Mouse (Mus musculus): ENCODE data around the gene Gm7534. TPM values are rescaled to one million over a fixed set of nuclear protein-coding genes. Genes with fewer than 3 reads are reported as not detected.

The Gm7534 gene
- total and polyA plus RNA-seq, 3 experiments: not detected

GRCm38 (mm10) chr4:134186268-134186667 is 16.5 kb downstream of the Gm7534 start:
- no peak for DNase-seq (ENCODE audit: low read depth, low spot score)
- Histone ChIP-seq H3K9me3 (replicated peaks; ENCODE audit: insufficient read depth, low read length) (no peaks in the 10 kb centered on the region), H3K9ac (ENCODE audit: control insufficient read depth, low read depth, low read length, poor library complexity, severe bottlenecking) (peak overlapping the region; percentile 90), H3K27ac (ENCODE audit: control insufficient read depth, low read depth, low read length) (no peak overlapping the region), H3K4me1 (ENCODE audit: control insufficient read depth in 1 of 2, insufficient read depth in 2 of 2, low read length in 2 of 2) (peaks cover 3 to 17% of the 10 kb centered on the region in 2 experiments), H3K79me2 (ENCODE audit: control insufficient read depth, insufficient read depth, low read length, poor library complexity) (peaks cover 37% of the 10 kb centered on the region), H3K27me3 (ENCODE audit: control insufficient read depth in 1 of 2, insufficient read depth in 2 of 2, low read length in 2 of 2) (no peaks in the 10 kb centered on the region), H3K36me3 (ENCODE audit: control insufficient read depth in 1 of 2, insufficient read depth in 2 of 2, low read length in 2 of 2) (peaks cover 0 to 15% of the 10 kb centered on the region in 2 experiments; a peak in 3 of 4 replicates), H3K4me3 (ENCODE audit: control insufficient read depth in 1 of 2, insufficient read depth in 1 of 2, low read depth in 2 of 2, low read length in 2 of 2) (peak overlapping the region; percentile 72 to 83)
- no peak for TF ChIP-seq E2F4 (IDR thresholded peaks at IDR 0.05; ENCODE audit: borderline replicate concordance, low read depth, low read length)
- no peak for TF ChIP-seq ETS1 (IDR thresholded peaks at IDR 0.05; ENCODE audit: low read depth, low read length)
- no peak for TF ChIP-seq TBP (IDR thresholded peaks at IDR 0.05; ENCODE audit: low read depth, low read length)
- TF ChIP-seq MXI1 (IDR thresholded peaks at IDR 0.05; ENCODE audit: low read depth, low read length): no peak
- TF ChIP-seq NELFE (IDR thresholded peaks at IDR 0.05; ENCODE audit: low read depth, low read length): no peak
- no peak for TF ChIP-seq MAFK (IDR thresholded peaks at IDR 0.05; ENCODE audit: borderline replicate concordance, low read depth, low read length)
- TF ChIP-seq CTCF (IDR thresholded peaks at IDR 0.05 in 2 of 3, conservative IDR thresholded peaks at IDR 0.05 in 1 of 3; ENCODE audit: control insufficient read depth in 1 of 3, insufficient read depth in 1 of 3, low read depth in 2 of 3, low read length in 3 of 3, poor library complexity in 1 of 3, severe bottlenecking in 1 of 3): no peak
- no peak for TF ChIP-seq ZMIZ1 (IDR thresholded peaks at IDR 0.05; ENCODE audit: low read depth, low read length)
- no peak for TF ChIP-seq CHD2 (IDR thresholded peaks at IDR 0.05; ENCODE audit: low read length)
- TF ChIP-seq NRF1 (IDR thresholded peaks at IDR 0.05; ENCODE audit: insufficient read depth, low read depth, low read length, poor library complexity, severe bottlenecking): no peak
- TF ChIP-seq GABPA (IDR thresholded peaks at IDR 0.05; ENCODE audit: low read depth, low read length): no peak

- H3K27me3 ChIP-seq (ENCODE audit: control insufficient read depth in 1 of 2, insufficient read depth in 2 of 2, low read length in 2 of 2): no peaks in the 10 kb centered on the region
- H3K9ac ChIP-seq (ENCODE audit: control insufficient read depth, low read depth, low read length, poor library complexity, severe bottlenecking): peak overlapping the region; percentile 90
- peak; percentile 18 for DNase-seq (ENCODE audit: low read depth, low spot score)
- H3K36me3 ChIP-seq (ENCODE audit: control insufficient read depth in 1 of 2, insufficient read depth in 2 of 2, low read length in 2 of 2): peaks cover 0 to 15% of the 10 kb centered on the region in 2 experiments
- peaks cover 3 to 17% of the 10 kb centered on the region in 2 experiments for H3K4me1 ChIP-seq (ENCODE audit: control insufficient read depth in 1 of 2, insufficient read depth in 2 of 2, low read length in 2 of 2)
- peaks cover 41% of the 10 kb centered on the region for H3K79me2 ChIP-seq (ENCODE audit: control insufficient read depth, insufficient read depth, low read length, poor library complexity)
- H3K27ac ChIP-seq (ENCODE audit: control insufficient read depth, low read depth, low read length): no peak overlapping the region
- H3K4me3 ChIP-seq (ENCODE audit: control insufficient read depth in 1 of 2, insufficient read depth in 1 of 2, low read depth in 2 of 2, low read length in 2 of 2): peak overlapping the region; percentile 72 to 83
- TF ChIP-seq ETS1 (IDR thresholded peaks at IDR 0.05; ENCODE audit: low read depth, low read length): no peak
- TF ChIP-seq MXI1 (IDR thresholded peaks at IDR 0.05; ENCODE audit: low read depth, low read length): no peak
- no peak for TF ChIP-seq UBTF (IDR thresholded peaks at IDR 0.05; ENCODE audit: borderline replicate concordance, insufficient read depth, low read depth, low read length)
- TF ChIP-seq POLR2AphosphoS5 (IDR thresholded peaks at IDR 0.05; ENCODE audit: borderline replicate concordance, low read depth, low read length): no peak
- TF ChIP-seq MAX (IDR thresholded peaks at IDR 0.05; ENCODE audit: low read length): no peak
- no peak for TF ChIP-seq MYB (IDR thresholded peaks at IDR 0.05; ENCODE audit: low read depth, low read length)
- peak; percentile 72 for TF ChIP-seq ZKSCAN1 (IDR thresholded peaks at IDR 0.05; ENCODE audit: low read depth, low read length)
- no peaks in the 10 kb centered on the region for H3K9me3 ChIP-seq (replicated peaks; ENCODE audit: insufficient read depth, low read length)
Measured at GRCm38 (mm10) chr4:134185569-134185968, 17.2 kb downstream of the Gm7534 start.

Data from MEL (cell line).